Mouse (Mus musculus): ENCODE results near the gene Tcp11.

- TF ChIP-seq POLR2A (IDR thresholded peaks at IDR 0.05; ENCODE audit: borderline replicate concordance, insufficient read depth, low read length), result no peak
- TF ChIP-seq CTCF (IDR thresholded peaks at IDR 0.05; ENCODE audit: borderline replicate concordance, insufficient read depth, low read depth, low read length), result no peak
Observed at GRCm38 (mm10) chr17:28047520-28047919, 32.9 kb downstream of the Tcp11 start.

All from cerebellum, adult 2 months (tissue).